Mouse (Mus musculus): ENCODE measurements around the gene Bcl2l15.
A peak's percentile ranks its signal among the peaks of the same experiment; 100 is the strongest.
"Not testable (repeated sequence)": the region's sequence is repeated elsewhere in the genome, so short reads cannot be mapped to it uniquely, and the experiment has no call there.

Bcl2l15 gene

DNA sequence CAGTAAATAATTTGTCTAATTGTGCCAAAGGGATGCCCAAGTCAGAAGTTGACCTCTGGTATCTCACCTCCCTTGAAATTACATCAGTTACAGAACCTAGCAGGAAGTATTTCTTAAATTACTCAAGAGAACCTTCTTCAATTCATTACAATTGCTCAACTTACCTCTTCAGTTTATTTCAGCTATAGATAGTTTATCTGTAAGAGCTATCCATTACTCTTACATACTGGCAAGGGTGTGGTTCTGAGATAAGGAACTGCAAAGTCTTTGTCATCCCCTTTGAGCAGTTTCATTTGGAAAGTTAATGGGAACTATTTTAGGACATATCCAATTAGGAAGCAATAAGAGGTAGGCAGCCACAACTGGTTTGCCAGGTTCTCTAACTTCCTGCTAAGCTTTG, at the start of gene Bcl2l15:
Gene Bcl2l15, plus strand, starts transcription at position 176 of the 400 bp plus-strand sequence.
- DNase-seq (ENCODE audit: inconsistent age in 2 of 2, low spot score in 1 of 2) = no peak

DNA sequence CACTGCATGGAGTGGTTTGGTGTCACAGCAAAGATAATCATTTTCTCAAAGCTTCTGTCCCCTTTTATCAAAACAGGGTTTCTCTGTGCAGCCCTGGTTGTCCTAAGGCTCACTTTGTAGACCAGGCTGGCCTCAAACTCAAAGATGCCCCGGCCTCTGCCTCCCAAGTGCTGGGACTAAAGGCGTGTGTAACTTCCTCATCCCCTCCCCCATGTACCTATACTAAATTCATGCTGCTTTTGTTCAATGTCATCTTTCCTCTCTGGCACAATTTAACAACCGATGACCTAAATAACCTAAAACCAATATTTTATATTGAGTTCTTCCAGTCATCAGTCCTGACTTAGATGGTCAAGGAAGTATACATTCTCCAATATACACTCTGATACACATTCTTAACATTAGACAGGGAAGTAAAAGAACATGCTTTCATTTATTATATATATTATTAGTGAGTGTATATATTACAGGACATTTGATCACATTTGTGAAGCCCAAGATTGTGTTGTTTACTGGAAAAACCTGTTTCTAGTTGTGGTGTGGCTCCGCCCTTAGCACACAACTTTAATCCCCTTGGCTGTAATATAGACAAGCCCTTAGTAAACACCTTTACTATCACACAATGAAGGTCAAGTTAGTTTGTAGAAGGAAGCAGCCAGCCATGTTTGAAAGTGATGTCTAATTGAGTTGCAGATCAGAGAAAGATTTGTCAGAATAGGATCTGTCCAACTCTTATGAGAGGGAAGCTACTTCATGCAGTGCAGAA, 49.4 kb upstream of the Bcl2l15 start:
- no peak for DNase-seq (ENCODE audit: inconsistent age in 2 of 2, low spot score in 1 of 2)

DNA sequence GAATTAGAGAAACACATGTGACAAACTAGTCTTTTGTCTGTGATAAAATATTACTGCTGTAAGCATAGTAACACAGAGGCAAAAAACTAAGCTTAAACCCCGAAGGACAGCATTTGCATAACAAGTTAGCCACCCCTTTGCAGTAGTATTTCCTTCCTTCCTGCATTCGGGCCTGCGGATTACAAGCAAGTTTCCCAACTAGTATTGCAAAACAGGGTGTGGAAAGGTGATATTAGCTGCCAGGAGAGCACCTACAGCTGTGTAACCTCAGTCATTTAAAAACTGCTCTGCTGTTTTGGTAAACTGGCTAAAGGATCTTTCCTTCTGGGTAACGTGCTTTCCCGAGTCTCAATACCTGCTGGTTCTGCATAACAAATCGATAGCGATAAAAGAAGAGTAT, 45.2 kb upstream of the Bcl2l15 start:
- DNase-seq (ENCODE audit: inconsistent age in 2 of 2, low spot score in 1 of 2) = peak in 1 of 2 experiments; percentile 61

DNA sequence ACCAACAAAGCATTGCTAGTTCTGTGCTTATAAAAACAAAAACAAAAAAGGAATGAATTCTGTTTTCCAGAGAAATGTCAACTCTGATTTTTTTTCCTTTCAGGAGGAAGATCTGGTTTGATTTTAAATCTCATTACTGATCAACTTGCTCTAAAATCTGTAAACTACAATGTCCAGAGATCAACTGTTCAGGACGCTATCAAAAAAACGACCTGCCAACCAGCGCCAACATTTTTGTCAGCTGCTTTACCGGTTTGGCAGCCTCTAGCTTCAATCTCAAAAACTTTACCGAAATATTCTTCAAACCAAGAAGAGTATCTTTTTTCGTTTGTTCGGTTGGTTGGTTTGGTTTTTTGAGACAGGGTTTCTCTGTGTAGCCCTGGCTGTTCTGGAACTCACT, 43.3 kb upstream of the Bcl2l15 start:
- no peak for DNase-seq (ENCODE audit: inconsistent age in 2 of 2, low spot score in 1 of 2)

DNA sequence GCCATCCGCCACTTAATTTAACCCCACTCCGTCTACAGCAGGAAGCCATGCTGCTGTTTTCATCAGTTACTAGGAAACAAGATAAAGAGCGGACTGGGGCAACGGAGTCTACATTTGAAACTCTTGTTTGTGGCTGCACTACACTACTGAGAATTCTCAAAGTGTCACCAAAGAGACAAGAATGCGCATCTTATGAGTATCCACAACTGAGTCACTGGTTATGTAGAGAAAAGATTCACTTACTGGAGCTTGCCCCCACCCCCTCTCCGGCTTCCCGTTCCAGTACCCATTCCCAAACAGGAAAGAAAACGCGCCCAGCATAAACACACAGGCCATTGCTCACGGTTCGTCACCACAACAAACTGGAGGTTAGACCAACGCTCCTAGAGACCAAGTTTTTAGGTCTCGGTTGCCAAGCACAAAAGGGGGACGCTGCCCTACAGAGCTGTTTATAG, 42.5 kb upstream of the Bcl2l15 start:
- peak in 1 of 2 experiments; percentile 50 for DNase-seq (ENCODE audit: inconsistent age in 2 of 2, low spot score in 1 of 2)

DNA sequence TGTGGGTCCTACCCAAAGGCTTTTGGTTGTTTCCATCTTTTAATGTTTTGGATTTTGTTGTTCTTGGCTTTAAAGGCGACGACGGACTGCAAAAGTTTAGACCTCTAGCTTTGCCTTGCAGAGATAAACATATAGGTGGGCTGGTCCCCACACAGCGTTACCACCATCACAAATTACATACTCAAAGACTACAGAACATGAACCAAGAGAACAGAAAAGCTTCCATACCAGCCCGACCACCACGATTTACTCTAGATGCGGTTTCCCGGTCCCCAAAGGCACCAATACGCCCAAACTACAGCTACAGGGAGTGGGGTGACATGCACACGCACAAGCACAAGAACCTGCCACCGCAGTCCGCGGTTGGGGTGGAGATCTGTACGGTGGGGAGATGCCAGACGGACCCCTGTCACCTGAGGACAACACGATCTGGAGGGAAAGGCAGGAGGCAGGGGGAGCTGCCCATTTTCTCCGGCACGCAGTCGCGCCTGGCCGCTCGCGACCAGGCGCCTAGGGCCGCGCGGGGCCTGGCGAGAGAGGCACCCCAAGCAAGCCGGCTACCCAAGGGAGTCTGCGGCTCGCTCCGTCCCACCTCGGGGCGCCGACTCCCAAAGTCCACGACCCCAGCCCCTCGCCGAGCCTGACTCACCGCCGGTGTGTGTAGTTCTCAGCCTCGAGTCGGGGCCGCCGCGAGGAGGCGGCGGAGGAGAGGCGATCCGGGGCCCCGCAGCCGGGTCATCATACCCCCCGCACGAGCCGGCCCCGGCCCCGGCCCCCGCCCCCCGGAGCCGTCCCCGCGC, 41.9 kb upstream of the Bcl2l15 start:
- DNase-seq (ENCODE audit: inconsistent age in 2 of 2, low spot score in 1 of 2) = peak; percentile 40 to 84

DNA sequence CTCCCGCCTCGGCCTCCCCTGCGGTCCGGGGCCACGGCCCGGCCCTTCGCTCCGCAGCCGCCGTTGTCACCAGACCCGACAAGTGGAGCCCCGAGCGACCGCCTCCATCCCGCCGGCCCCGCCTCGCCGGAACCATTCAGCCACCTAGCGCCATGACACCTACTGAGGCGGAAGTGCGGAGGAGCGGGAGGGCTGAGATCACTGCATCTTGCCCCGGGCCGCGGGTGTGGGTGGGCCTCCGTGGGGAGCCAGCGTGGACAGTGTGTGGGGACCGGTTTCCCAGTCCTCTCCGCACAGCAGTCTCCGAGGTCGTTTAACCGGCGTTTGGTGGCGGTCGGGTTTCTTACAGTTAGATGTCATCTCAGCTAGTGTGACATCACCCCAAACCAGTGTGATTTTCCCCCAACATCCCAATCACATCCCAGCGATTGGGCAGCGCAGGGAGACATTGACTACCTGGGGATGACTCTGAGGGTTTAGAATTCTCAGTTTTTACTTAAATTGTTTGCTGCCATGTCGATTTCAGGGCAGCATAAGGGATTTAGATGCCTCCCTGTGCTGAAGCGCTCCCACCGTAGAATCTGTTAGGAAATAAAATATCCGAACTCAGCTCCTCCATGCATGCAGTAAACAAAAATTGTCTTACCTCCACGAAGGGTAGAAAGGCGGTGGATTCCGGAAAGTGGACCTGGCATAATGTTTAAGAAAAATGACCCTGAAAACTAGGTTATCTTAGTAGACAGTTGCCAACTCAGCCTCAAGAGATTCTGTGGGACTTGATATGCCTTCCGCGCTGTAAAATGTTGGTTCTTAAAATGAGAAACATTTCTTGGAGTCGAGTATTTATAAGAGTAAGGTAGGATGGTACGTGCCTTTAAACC, 40.9 kb upstream of the Bcl2l15 start, which contains the start of gene Hipk1:
Gene Hipk1, minus strand, starts transcription at position 334 of the 881 bp plus-strand sequence.
- DNase-seq (ENCODE audit: inconsistent age in 2 of 2, low spot score in 1 of 2) = peak; percentile 96 to 98

DNA sequence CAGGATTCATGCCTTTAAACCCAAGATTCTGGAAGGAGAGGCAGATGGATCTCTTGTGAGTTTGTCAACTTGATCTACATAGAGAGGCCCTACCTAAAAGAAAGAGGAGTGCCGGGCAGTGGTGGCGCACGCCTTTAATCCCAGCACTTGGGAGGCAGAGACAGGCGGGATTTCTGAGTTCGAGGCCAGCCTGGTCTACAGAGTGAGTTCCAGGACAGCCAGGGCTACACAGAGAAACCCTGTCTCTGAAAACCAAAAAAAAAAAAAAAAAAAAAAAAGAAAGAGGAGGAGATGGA, 40.3 kb upstream of the Bcl2l15 start:
- DNase-seq (ENCODE audit: inconsistent age in 2 of 2, low spot score in 1 of 2) = not testable (repeated sequence)

DNA sequence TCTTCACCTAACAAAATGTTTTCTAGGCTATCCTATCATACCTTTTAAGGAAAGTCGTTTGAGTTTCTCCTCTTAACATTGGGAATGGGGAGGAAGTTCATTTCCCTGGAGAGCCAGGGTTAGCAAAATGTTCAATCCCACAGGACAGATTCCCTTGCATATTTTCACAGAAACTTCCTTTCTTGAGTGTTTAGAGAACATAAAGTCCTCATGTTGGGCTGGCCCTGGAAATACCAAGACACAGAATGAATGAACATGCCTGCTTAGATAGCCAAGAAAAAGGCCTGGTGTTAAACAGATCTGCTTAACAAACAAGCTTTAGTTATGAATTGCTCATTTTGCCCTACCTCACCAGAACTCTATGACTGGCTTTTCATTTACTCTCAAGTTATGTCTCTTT, 39.8 kb upstream of the Bcl2l15 start:
- no peak for DNase-seq (ENCODE audit: inconsistent age in 2 of 2, low spot score in 1 of 2)

DNA sequence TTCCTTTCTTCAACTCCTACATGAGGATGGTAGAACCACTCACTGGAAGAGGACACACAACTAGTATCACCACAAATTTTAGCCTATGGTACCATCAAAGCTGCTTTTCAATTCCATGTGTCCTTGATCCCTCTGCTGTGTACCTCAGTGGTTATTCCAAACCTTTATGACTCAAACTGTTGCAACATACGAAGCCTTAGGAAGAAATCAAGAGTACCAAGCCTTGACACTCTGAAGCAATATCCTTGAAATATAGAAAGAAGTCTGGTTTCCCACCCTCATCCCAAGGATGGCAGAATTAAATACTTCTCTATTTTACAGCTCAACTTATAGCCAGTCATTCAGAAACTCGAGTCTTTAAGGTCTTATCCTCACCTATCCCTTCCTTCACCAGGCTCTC, 36.0 kb upstream of the Bcl2l15 start:
- DNase-seq (ENCODE audit: inconsistent age in 2 of 2, low spot score in 1 of 2) = no peak

DNA sequence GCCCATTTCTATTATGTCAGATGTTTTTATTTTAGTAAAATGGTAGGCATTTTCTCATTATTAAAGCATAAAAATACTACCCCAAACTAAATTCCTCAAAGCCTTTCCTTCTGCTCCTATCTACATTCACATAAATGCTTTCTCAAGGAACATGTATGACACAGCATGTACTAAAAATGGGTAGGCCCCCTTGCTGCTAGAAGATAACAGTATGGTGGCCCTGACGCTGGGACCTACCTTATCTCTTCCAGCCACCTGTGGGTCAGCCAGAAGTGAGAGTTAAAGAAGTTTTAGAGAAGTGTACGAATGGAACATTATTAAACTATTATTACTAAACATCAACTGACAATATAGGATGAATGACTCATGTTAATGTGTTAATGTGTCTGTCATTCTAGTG, 32.9 kb upstream of the Bcl2l15 start:
- DNase-seq (ENCODE audit: inconsistent age in 2 of 2, low spot score in 1 of 2) = no peak

DNA sequence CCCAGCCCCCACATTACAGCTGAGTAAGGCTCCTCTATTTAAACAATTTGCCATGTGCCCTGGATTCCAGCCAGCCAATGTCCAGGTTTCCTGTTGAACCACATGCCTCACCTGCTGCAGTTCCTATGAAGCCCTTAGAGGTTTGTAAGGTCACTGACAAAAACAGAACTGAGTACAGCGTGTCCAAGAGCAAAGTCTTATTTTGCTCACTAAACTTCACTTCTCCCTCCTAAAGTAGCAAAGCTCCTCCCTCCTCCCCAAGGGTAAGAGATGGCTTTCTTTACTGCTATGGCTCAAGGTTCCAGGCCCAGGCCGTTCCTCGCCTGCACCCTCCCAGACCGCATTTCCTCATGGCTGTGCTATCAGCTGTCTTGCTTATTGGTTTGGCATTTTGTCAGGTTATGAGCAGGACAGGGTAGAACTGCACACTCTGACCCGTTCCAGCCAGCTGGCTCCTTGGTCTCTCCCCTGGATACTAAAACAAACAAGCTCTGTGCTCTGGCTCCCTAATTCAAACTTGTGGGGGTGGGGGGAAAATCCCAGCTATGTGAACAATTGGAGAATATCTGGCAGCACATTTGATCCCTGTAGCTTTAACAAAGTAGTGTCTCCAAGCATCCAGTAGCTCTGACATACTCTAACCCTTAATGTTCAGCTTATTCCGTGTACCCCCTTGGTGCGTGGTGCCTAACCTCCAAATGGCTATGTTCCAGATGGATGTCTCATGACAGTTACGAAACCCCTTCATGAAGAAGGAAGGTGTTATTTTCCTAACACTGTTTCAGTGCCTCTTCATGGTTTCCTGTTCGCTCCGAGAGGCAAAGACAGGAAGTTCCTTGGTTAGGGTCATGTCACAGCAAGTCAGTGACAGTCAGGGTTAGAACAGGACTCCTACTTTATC, 30.5 kb upstream of the Bcl2l15 start:
- peak; percentile 84 to 90 for DNase-seq (ENCODE audit: inconsistent age in 2 of 2, low spot score in 1 of 2)

DNA sequence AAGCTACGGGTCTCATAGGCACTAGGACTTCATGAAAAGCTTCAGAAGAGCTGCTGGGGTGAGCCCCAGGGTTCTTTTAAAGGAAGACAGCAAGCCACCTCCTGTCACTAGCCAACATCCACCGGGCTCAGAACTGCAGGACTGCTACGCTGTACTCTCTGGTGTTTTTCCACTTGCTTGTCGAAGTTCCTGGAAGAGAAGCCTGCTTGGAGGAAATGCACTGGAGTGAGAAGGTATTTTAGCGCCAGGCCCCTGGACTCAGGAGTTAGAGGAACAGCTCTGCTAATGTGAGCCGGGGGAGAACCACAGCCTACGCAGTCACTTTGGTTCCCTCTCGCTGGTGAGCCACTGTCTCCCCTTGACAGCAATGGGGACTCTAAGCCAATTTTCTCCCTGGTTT, 29.5 kb upstream of the Bcl2l15 start:
- peak in 1 of 2 experiments; percentile 43 for DNase-seq (ENCODE audit: inconsistent age in 2 of 2, low spot score in 1 of 2)

DNA sequence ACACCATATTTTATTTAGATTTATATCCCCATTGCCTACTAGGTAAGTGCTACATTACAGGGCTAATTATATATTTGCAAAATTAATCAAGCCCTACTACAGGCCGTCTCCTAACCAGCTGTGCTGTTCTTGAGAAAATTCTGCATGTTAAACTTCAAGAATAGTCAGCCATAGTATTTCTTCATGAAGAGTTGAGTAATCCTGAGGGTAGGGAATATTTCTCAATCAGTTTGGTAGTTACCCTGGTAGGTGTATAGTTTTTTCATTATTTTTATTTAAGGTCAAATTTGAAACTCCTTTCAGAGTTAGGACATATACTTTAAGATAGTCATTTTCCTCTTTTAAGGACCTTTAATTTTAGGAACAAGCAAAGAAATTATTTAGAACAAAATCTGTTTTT, 26.7 kb upstream of the Bcl2l15 start:
- DNase-seq (ENCODE audit: inconsistent age in 2 of 2, low spot score in 1 of 2) = peak in 1 of 2 experiments; percentile 27

DNA sequence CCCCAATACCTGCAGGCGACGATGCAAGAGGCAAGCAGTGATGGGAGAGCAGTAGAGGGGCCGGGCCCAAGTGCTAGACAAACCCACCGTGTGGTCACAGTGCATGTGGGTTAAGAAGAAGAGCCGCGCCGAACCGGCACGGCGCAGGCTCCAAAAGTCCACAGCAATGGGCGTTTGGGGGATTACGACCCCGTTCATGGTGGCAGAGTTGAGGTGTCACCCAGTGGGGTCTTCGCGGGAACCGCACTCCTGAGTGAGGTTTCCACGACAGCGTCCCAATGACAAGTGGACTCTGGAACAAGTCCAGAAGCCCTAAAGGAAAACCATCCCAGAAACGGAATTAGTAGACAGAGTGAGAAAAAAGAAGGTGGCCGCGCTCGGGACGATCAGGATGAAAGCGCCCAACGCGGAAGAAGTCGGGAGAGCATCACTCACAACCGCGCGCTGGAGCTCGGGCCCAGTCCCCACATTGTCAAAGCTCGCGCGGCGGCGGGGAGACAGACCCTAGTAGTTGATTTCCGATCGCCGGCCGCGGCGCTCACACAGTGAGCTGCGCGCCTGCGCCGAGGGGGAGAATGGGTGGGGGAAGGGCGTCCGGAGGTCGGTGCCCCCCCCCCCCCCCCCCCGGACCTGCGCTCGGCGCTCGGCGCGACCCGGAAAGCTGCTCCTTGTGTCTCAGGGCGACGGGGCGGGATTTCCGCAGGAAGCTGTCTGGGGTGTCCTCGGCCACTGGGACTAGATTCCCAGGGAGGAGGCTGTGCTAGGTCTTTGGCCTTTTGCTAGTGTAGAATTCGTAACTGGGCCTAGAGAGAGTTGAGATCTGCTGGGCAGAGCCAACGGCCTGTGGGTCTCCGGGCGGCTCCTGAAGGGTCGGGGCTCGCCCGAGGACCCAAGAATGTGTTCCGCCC, 23.3 kb upstream of the Bcl2l15 start, which contains the start of the genes Dclre1b, Ap4b1 and Gm43064:
Gene Dclre1b, minus strand, starts transcription at position 554 of the 908 bp plus-strand sequence.
Gene Ap4b1, plus strand, starts transcription at position 630 of the 908 bp plus-strand sequence.
Gene Gm43064, plus strand, starts transcription at position 683 of the 908 bp plus-strand sequence.
- DNase-seq (ENCODE audit: inconsistent age in 2 of 2, low spot score in 1 of 2) = peak; percentile 91 to 95

DNA sequence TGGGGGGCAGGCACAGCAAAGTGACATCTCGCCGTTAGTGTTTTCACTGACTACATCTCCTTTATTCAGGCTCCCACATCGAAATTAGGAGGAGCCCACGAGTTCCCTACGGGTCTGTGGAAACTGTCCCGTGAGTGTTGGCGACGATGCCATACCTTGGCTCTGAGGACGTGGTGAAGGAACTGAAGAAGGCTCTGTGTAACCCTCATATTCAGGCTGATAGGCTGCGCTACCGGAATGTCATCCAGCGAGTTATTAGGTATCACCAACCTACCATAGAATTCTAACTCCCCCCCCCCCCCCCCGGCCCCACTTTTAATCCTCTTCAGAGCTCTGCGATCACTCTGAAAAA, 22.6 kb upstream of the Bcl2l15 start:
- DNase-seq (ENCODE audit: inconsistent age in 2 of 2, low spot score in 1 of 2) = no peak

DNA sequence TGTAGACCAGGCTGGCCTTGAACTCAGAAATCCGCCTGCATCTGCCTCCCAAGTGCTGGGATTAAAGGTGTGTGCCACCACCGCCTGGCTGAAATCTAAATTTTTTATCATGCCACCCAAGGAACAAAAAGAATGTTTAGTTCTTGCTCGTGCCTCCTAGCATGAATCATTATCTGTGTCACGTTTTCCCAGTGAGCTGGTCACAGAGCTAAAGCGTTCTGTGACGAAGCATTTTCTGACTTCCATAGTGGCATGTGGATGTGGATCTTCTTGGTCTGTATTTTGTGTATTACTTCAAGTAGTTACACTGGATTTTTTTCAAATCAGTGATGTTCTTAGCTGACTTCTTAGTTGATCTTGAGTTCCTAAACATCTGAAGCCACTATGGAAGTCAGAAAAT, 21.4 kb upstream of the Bcl2l15 start:
- DNase-seq (ENCODE audit: inconsistent age in 2 of 2, low spot score in 1 of 2) = no peak

DNA sequence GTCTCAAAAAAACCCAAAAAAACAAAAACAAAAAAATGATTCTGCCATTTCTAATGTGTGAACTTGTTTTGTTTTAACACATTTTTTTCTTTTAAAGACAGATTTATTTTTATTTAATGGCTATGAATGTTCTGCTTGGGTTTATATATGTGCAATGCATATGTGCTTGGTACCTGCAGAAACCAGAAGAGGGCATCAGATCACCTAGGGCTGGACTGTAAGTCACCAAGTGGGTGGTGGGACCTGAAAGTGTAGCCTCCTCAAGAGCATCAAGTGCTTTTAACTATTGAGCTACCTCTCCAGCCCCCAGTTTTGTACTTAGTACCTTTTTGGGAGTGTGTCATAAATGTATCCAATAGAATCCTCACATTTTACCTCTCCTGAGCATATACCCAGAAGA, 4.9 kb upstream of the Bcl2l15 start:
- DNase-seq (ENCODE audit: inconsistent age in 2 of 2, low spot score in 1 of 2) = no peak

DNA sequence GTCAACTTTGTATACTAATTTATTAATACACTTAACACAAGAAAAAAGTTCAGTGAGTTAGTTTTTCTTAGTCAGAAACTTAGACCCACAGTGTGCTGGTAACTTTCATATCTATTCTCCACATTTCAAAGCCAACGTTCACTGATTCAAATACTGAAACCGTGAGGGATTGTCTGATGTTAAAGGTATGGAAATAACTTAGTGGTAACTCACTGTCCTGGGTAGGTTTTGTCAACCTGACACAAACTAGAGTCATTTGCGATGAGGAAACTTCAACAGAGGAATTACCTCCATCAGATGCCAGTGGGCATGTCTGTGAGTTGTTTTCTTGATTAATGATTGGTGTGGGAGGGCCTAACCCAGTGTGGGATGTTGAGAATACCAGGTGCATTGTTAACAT, 3.4 kb upstream of the Bcl2l15 start:
- DNase-seq (ENCODE audit: inconsistent age in 2 of 2, low spot score in 1 of 2) = no peak

Measured in adrenal gland, adult (tissue).